Mouse (Mus musculus) activated CD4-positive, CD25-positive, alpha-beta regulatory T cell (primary cell): ENCODE results near the gene Bivm. TPM values are rescaled to one million over a fixed set of nuclear protein-coding genes. Genes with fewer than 3 reads are reported as not detected.

Experiments used
- polyA plus RNA-seq, 2 experiments: library from polyadenylated mRNA; unstranded; fragments of 100-300 nt; shearing (Covaris generic); gene quantifications; one replicate each; pipeline ENCODE4 v1.2.1; 2017

The Bivm gene
- polyA plus RNA-seq, result 10 to 100 TPM in 1 of 2 experiments, 1 to 10 TPM in 1; 6.4 to 10.1 TPM

GRCm38 (mm10) chr1:44118239-44119054 lies at the start of gene Bivm, which contains the start of gene Kdelc1:
TSS of gene Bivm (plus strand) at chr1:44118957.
TSS of gene Kdelc1 (minus strand) at chr1:44118808.

GRCm38 (mm10) chr1:44102259-44102717 lies 16.5 kb upstream of the Bivm start, which contains the start of gene Tex30:
TSS of gene Tex30 (minus strand) at chr1:44102441.

GRCm38 (mm10) chr1:44147563-44148381 lies 29.0 kb downstream of the Bivm start, which contains the start of gene Ercc5:
TSS of gene Ercc5 (plus strand) at chr1:44147744.

Other genes with a start within 250 kb of the Bivm start
- gene Tpp2, start 185.3 kb upstream of the Bivm start, polyA plus RNA-seq, result 100 to 1,000 TPM; 117 to 183 TPM
- gene Mettl21c, start 98.9 kb upstream of the Bivm start, polyA plus RNA-seq, result under 1 TPM in 1 of 2 experiments, not detected in 1; 0.57 TPM
- under 1 TPM in 1 of 2 experiments, not detected in 1; 0.36 TPM for gene Gm8251, start 57.0 kb upstream of the Bivm start, polyA plus RNA-seq
- 10 to 100 TPM; 40.8 to 48.8 TPM for gene Tex30, start 16.5 kb upstream of the Bivm start, polyA plus RNA-seq
- 10 to 100 TPM in 1 of 2 experiments, 1 to 10 TPM in 1; 8.5 to 13.4 TPM for gene Kdelc1, start 149 bp upstream of the Bivm start, polyA plus RNA-seq
- 10 to 100 TPM; 20.9 to 21.0 TPM for gene Ercc5, start 28.8 kb downstream of the Bivm start, polyA plus RNA-seq
- gene Mettl21e, start 100.0 kb downstream of the Bivm start, polyA plus RNA-seq, result not detected